Mouse (Mus musculus): ENCODE data around the gene Atg14.

- TF ChIP-seq GATA1 (IDR thresholded peaks at IDR 0.05; ENCODE audit: borderline replicate concordance, low read length) (no peak), FLI1 (IDR thresholded peaks at IDR 0.05; ENCODE audit: low read length) (no peak)
These were observed 54.8 kb downstream of the Atg14 start for GRCm38 (mm10) chr14:47515636-47516035.

All from megakaryocyte, embryonic 14.5 days (primary cell).